Mouse (Mus musculus) hindbrain, embryonic 13.5 days (tissue): ENCODE data around the gene Ptpn22. TPM values are rescaled to one million over a fixed set of nuclear protein-coding genes. Genes with fewer than 3 reads are reported as not detected.

Experiments
- ATAC-seq: fragments of 200-750 bp; cut with Nextera tagmentation; 2 replicates; pipeline ENCODE4 v1.8.0; 2017; ENCODE audit warnings: moderate TSS enrichment; ENCODE audit not compliant: low FRiP score
- H3K27ac ChIP-seq: fragments of 300-500 bp; sonication (generic); 2 replicates; pipeline ENCODE4 v1.5.1; 2015; ENCODE audit warnings: inconsistent platforms, mild to moderate bottlenecking, moderate library complexity
- H3K27me3 ChIP-seq: fragments of 300-500 bp; sonication (generic); 2 replicates; pipeline ENCODE4 v1.6.1; 2015; ENCODE audit warnings: mild to moderate bottlenecking, inconsistent platforms
- H3K36me3 ChIP-seq: fragments of 300-500 bp; sonication (generic); 2 replicates; pipeline ENCODE4 v1.6.1; 2015; ENCODE audit warnings: mild to moderate bottlenecking, inconsistent platforms
- H3K4me1 ChIP-seq: fragments of 300-500 bp; sonication (generic); replicated peaks from 2 replicates; pipeline ENCODE4 v1.6.1; 2015; ENCODE audit warnings: inconsistent platforms
- H3K4me2 ChIP-seq: fragments of 300-500 bp; sonication (generic); 2 replicates; pipeline ENCODE4 v1.6.1; 2015; ENCODE audit warnings: inconsistent platforms, mild to moderate bottlenecking, moderate library complexity
- H3K4me3 ChIP-seq: fragments of 300-500 bp; sonication (generic); 2 replicates; pipeline ENCODE4 v1.5.1; 2015; ENCODE audit warnings: mild to moderate bottlenecking, inconsistent platforms
- H3K9ac ChIP-seq: fragments of 300-500 bp; sonication (generic); 2 replicates; pipeline ENCODE4 v1.6.1; 2015; ENCODE audit warnings: mild to moderate bottlenecking, inconsistent platforms
- H3K9me3 ChIP-seq: fragments of 300-500 bp; sonication (generic); 2 replicates; pipeline ENCODE4 v1.6.1; 2016; ENCODE audit warnings: inconsistent platforms
- WGBS: fragments of 180-500 bp; shearing (Covaris S2); methylation state at CpG from one replicate; pipeline ENCODE4 v1.1.7; 2015; 5-methylcytosine and 5-hydroxymethylcytosine counted together
- polyA plus RNA-seq: library from polyadenylated mRNA; unstranded; fragments of >200 nt; fragmentation: Nextera tagmentation; extraction: Ambion mirVana; gene quantifications from 2 replicates; pipeline ENCODE4 v1.2.1, GENCODE M21; 2015

Gene Ptpn22
- polyA plus RNA-seq, 1 experiment from 2014 or later = 0.38 TPM

DNA sequence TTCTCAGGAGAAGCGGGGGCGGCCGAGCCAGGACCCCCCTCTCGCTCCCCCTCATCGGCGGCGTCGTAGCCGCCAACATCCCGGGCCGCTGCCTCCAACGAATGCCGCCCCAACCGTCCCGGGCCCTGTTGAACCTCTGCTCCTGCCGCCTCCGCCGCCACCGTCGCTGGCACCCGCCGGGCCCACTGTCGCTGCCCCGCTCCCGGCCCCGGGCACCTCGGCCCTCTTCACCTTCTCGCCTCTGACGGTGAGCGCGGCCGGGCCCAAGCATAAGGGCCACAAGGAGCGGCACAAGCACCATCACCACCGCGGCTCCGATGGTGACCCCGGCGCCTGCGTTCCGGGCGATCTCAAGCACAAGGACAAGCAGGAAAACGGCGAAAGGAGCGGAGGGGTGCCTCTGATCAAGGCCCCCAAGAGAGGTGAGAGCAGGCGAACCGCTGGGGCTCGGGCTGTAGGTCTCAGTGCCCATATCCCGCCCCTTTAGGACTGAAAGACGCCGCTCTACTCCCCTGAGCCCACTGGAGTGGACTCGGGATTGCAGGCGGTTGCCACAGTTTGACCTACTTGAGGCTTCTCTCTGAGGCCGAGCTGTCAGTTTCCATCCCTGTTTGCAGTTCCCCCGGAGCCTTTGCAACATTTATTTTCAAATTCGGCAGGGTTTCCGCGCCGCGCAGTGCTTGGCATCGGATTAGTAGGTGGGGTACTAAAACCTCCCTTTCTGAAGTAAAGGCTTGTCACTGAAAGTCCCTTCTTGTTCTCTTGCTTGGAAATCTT lies 55.3 kb downstream of the Ptpn22 start:
- H3K27me3 ChIP-seq = no peaks in the 10 kb centered on the region
- 0 out of 2 replicates have a peak, but pooled peaks cover 3% of the 10 kb centered on the region for H3K36me3 ChIP-seq
- H3K9ac ChIP-seq = peak overlapping the region; percentile 98
- peak overlapping the region; percentile 87 for H3K4me2 ChIP-seq
- H3K9me3 ChIP-seq = no peaks in the 10 kb centered on the region
- peak; percentile 58 for ATAC-seq
- H3K4me3 ChIP-seq = peak overlapping the region; percentile 99
- peaks cover 13% of the 10 kb centered on the region for H3K4me1 ChIP-seq
- under 1% methylated on average over 55 of the region's 60 CpGs for WGBS
- peak overlapping the region; percentile 97 for H3K27ac ChIP-seq

DNA sequence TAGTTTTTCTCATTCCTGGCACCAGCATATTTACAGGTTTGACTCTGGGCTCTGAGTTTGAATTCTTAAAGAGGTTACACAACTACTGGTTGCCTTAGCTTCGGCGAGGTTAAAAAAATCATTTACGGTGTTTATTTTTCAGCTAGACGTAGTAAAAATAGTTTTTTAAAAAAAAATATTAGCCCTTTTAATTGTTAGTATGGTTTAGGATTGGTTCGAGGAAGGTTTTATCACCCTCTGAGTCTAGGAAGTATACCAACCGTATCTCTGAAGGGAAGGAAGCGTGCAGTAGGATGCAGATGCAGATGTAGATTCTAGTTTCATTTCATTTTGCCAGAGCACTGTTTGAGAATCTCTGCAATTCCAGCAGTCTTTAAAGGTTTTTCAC lies 55.9 kb downstream of the Ptpn22 start:
- ATAC-seq = no peak
- Histone ChIP-seq H3K36me3 (0 out of 2 replicates have a peak, but pooled peaks cover 3% of the 10 kb centered on the region), H3K27ac (peak overlapping the region; percentile 97), H3K4me1 (peaks cover 13% of the 10 kb centered on the region), H3K9me3 (no peaks in the 10 kb centered on the region), H3K27me3 (no peaks in the 10 kb centered on the region), H3K9ac (peak overlapping the region; percentile 98), H3K4me3 (peak overlapping the region; percentile 99), H3K4me2 (peak overlapping the region; percentile 87)
- WGBS = 5% methylated on average over 7 of the region's 7 CpGs

DNA sequence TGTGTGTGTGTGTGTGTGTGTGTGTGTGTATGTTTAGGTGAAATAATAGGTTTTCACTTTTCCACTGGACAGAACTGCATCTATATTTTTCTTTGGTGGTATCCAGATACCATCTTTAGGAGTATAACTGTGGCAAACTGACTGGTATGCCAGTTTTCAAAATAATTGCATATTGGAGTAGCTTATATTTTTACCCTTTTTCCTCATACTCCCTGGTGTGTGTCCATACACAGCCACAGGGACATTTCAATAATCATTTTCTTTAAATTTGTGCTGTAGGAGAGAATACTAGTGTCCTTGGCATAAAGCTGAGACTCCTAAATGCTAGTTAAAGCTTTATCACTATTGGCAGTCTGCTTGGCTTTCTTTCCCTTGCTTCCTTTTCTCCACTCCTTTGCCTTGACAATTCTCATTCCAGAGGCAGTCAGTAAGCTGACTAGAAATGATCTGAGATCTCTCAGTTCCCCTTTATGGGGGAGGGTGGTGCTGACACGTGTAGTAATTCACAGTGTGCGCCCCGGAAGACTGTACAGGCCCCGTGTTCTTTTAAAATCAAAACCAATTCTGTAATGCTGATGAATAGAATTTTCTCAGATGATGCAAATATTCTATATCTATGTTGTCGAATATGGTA lies 56.7 kb downstream of the Ptpn22 start:
- peak overlapping the region; percentile 99 for H3K4me3 ChIP-seq
- H3K4me2 ChIP-seq = peak overlapping the region; percentile 87
- 0 out of 2 replicates have a peak, but pooled peaks cover 3% of the 10 kb centered on the region for H3K36me3 ChIP-seq
- no peak overlapping the region for H3K27ac ChIP-seq
- H3K9ac ChIP-seq = peak overlapping the region; percentile 70
- H3K4me1 ChIP-seq = peaks cover 13% of the 10 kb centered on the region
- WGBS = 45% methylated on average over 5 of the region's 5 CpGs
- ATAC-seq = no peak
- H3K9me3 ChIP-seq = no peaks in the 10 kb centered on the region
- no peaks in the 10 kb centered on the region for H3K27me3 ChIP-seq

DNA sequence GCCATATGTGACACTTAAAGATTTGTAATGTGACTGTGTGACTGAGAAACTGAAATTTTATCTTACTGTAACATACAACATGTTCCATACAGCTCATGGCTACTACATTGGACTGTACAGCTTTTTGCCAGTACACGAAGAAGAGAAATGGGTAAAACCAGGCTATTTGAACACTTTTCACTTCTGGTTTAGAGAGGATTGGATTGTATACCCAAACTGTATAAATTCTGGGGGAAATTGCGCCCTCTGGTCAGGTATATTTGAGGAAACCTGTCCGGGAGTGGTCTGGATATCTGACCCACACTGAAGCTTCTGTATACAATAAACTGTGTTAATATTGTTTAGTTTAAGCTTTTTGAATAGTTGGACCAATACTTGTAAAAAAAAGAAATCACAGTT lies 57.2 kb downstream of the Ptpn22 start:
- H3K9me3 ChIP-seq = no peaks in the 10 kb centered on the region
- 76% methylated on average over 3 of the region's 3 CpGs for WGBS
- H3K27ac ChIP-seq = no peak overlapping the region
- no peaks in the 10 kb centered on the region for H3K27me3 ChIP-seq
- peak overlapping the region; percentile 99 for H3K4me3 ChIP-seq
- peak overlapping the region; percentile 87 for H3K4me2 ChIP-seq
- H3K36me3 ChIP-seq = 0 out of 2 replicates have a peak, but pooled peaks cover 3% of the 10 kb centered on the region
- ATAC-seq = no peak
- H3K4me1 ChIP-seq = peaks cover 13% of the 10 kb centered on the region
- H3K9ac ChIP-seq = peak overlapping the region; percentile 70

DNA sequence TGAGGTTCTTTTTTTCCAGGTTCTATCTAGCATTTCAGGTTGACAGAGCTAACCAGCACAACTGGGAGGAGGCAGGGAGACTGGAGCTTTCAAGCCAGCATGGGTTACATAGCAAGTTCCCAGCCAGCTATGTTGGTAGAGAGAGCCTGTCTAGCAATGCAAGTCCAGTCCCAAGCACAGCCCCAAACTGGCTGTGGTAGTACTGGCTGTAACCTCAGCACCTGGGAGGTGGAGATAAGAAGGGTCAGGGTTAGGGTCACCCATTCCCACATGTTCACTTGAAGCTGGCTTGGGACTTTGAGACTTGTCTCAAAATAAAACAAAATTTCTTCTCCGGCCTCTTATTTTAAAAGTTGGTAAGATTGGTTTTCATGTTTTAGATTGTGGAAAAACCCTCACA lies 60.5 kb downstream of the Ptpn22 start:
- Histone ChIP-seq H3K4me3 (no peak overlapping the region), H3K27me3 (no peaks in the 10 kb centered on the region), H3K4me2 (no peak overlapping the region), H3K27ac (no peak overlapping the region), H3K4me1 (peaks cover 21% of the 10 kb centered on the region), H3K9ac (no peak overlapping the region), H3K36me3 (0 out of 2 replicates have a peak, but pooled peaks cover 3% of the 10 kb centered on the region), H3K9me3 (no peaks in the 10 kb centered on the region)
- ATAC-seq = no peak
- WGBS = 88% methylated on average over 1 of the region's 1 CpGs

DNA sequence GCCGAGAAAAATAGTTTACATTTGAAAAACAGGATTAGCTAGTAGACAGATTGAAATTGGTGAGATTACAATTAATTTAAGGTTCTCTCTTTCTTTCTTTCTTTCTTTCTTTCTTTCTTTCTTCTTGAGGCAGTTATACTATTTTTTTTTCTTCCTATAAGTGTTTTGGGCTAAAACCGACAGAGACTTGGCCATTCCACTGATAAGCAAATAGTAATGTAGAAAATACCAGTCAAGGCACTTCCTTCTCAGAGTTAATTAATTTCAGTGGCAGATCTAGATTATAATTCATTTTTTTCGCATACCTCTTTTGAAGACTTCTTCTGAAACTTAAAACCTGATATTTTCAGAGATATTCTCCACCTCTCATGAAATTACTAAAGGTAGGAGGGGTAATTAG lies 65.7 kb downstream of the Ptpn22 start:
- Histone ChIP-seq H3K9ac (no peak overlapping the region), H3K4me3 (no peak overlapping the region), H3K9me3 (no peaks in the 10 kb centered on the region), H3K4me2 (no peak overlapping the region), H3K4me1 (peaks cover 17% of the 10 kb centered on the region), H3K27ac (no peak overlapping the region), H3K36me3 (peaks cover 8% of the 10 kb centered on the region; the same call in 1 of the 2 replicates), H3K27me3 (no peaks in the 10 kb centered on the region)
- ATAC-seq = no peak
- 70% methylated on average over 3 of the region's 3 CpGs for WGBS

DNA sequence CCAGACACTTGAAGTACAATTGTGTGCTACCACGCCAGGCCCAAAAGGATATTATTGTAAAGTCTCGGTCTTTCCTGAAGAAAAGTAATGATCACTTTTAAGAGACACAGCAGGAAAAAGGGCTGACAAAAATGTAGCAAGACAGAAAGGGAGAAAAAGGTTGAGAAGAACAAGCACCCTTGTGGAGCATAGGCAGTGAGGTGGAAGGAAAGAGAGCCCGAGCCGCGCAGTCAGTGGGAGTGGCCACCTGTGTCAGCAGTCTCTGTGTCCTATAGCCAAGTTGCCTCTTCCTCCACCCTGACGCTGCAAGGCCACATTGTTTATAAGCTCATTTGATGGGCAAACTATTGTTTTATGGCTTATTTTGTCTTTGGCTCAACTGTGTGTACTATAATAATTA lies 67.9 kb downstream of the Ptpn22 start:
- Histone ChIP-seq H3K36me3 (peaks cover 17% of the 10 kb centered on the region), H3K27me3 (no peaks in the 10 kb centered on the region), H3K9ac (no peak overlapping the region), H3K27ac (0 out of 2 replicates have a peak overlapping the region, but pooled peaks have one; percentile 36), H3K4me2 (no peak overlapping the region), H3K4me3 (no peak overlapping the region), H3K9me3 (no peaks in the 10 kb centered on the region), H3K4me1 (peaks cover 17% of the 10 kb centered on the region)
- ATAC-seq = no peak
- 54% methylated on average over 6 of the region's 6 CpGs for WGBS

DNA sequence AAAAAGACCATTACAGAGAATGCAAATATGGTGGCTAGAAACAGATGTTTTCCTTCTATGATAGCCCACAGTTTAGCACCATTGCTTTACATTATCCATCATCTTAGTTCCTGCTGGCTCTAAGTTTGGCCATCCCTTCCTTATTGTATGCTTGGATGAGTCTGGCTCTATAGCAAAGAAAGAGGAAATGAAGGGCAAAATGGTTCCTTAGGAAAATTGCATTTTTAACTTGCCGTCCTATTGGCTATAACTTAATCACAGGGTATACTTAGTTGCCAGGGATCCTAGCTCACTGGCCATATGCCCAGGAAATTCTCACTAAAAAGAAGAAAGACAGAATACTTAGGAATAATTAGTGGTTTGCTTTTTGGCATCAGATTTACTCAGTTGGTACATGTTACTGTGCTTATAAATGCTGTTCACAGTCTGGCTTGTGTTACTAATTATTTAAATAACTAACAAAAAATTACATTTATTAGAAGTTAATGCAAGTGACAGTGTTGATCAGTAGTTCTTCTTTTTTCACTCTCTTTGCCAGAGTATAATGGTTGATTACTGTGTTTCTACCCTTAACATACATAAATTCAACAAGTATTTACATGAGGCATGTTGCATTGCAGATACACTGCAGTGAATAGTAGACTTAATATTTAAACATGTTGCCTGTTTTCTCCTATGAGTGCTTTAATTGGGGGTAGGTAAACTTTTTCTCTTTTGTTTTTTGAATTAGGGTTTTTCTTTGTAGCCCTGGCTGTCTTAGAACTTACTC lies 85.4 kb downstream of the Ptpn22 start:
- H3K9me3 ChIP-seq = no peaks in the 10 kb centered on the region
- no peak overlapping the region for H3K4me2 ChIP-seq
- no peak overlapping the region for H3K4me3 ChIP-seq
- WGBS = 67% methylated on average over 1 of the region's 1 CpGs
- H3K27me3 ChIP-seq = no peaks in the 10 kb centered on the region
- no peaks in the 10 kb centered on the region for H3K36me3 ChIP-seq
- no peak overlapping the region for H3K27ac ChIP-seq
- H3K4me1 ChIP-seq = no peaks in the 10 kb centered on the region; the same call in 1 of the 2 replicates
- no peak for ATAC-seq
- no peak overlapping the region for H3K9ac ChIP-seq

DNA sequence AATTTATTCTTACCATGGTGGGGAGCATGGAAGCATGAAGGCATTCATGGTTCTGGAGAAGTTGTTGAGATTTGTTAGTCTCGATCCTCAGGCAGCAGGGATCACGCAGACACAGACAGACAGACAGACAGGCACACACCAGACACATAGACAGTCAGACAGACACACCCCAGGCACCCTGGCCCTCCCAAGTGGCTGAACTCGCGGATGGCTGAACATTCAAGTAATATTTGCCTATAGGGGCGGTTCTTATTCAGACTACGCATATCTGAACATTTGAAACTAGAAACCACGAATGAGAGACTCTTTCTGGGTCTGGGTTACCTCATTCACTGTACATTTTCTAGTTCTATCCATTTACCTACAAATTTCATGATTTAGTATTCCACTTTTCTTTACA lies 89.1 kb downstream of the Ptpn22 start:
- no peaks in the 10 kb centered on the region for H3K36me3 ChIP-seq
- no peak overlapping the region for H3K4me2 ChIP-seq
- peaks cover 3% of the 10 kb centered on the region; the same call in 1 of the 2 replicates for H3K4me1 ChIP-seq
- no peak overlapping the region for H3K4me3 ChIP-seq
- H3K27ac ChIP-seq = no peak overlapping the region
- 92% methylated on average over 7 of the region's 7 CpGs for WGBS
- no peak overlapping the region for H3K9ac ChIP-seq
- no peaks in the 10 kb centered on the region for H3K9me3 ChIP-seq
- ATAC-seq = no peak
- no peaks in the 10 kb centered on the region for H3K27me3 ChIP-seq

DNA sequence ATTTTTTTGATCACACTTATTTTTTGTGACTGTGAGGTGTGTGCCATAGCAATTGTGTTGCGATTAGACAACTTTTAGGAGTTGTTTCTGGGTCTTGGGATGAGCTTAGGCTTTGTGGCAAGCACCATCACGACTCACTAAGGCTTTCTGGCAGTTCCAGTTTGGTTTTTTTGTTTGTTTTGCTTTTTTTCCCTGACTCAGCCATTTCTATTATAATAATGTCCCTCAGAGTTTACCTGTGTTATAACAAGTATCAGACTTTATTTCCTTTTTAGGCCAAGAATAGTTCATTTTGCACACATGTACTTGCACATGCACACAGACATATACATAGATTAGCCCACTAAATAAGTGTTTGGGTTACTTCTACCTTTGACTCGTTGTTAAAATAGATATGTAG lies 101.0 kb downstream of the Ptpn22 start:
- H3K4me1 ChIP-seq = no peaks in the 10 kb centered on the region
- WGBS = 90% methylated on average over 3 of the region's 3 CpGs
- no peak overlapping the region for H3K4me2 ChIP-seq
- H3K9me3 ChIP-seq = no peaks in the 10 kb centered on the region
- no peak for ATAC-seq
- no peak overlapping the region for H3K4me3 ChIP-seq
- H3K9ac ChIP-seq = no peak overlapping the region
- H3K27me3 ChIP-seq = no peaks in the 10 kb centered on the region
- H3K36me3 ChIP-seq = peaks cover 19% of the 10 kb centered on the region
- H3K27ac ChIP-seq = no peak overlapping the region
